Mouse (Mus musculus) midbrain, embryonic 16.5 days (tissue): ENCODE data around the gene Gm13212. TPM values are rescaled to one million over a fixed set of nuclear protein-coding genes. Genes with fewer than 3 reads are reported as not detected.

Source experiments
- polyA plus RNA-seq: library from polyadenylated mRNA; unstranded; fragments of >200 nt; fragmentation: Nextera tagmentation; extraction: Ambion mirVana; gene quantifications from 2 replicates; pipeline ENCODE4 v1.2.1, GENCODE M21; 2015

The Gm13212 gene
- polyA plus RNA-seq, 1 experiment from 2014 or later = 0.10 TPM

Other genes starting within 250 kb of the Gm13212 start
- gene Zfp990, start 74.4 kb upstream of the Gm13212 start, polyA plus RNA-seq = 0.06 TPM in 1 of 2 replicates, not detected in the other
- gene Zfp980, start 85.5 kb downstream of the Gm13212 start, polyA plus RNA-seq = not detected in 2 replicates